Mouse (Mus musculus) heart, adult 18-20 months (tissue): ENCODE results near the gene Adamts14. TPM values are rescaled to one million over a fixed set of nuclear protein-coding genes. Genes with fewer than 3 reads are reported as not detected.

Experiments used
- DNase-seq, 2 experiments: peaks; one replicate each; pipeline ENCODE4 v3.0.0; 2021 to 2022; ENCODE audit warnings: mixed read lengths in 1 of 2
- total RNA-seq, 2 experiments: library from RNA; stranded (reverse); gene quantifications; 2 replicates each; pipeline ENCODE4 v1.2.3; 2021

The Adamts14 gene
- total RNA-seq, 2 experiments from 2014 or later: 0.79 to 1.0 TPM

DNA sequence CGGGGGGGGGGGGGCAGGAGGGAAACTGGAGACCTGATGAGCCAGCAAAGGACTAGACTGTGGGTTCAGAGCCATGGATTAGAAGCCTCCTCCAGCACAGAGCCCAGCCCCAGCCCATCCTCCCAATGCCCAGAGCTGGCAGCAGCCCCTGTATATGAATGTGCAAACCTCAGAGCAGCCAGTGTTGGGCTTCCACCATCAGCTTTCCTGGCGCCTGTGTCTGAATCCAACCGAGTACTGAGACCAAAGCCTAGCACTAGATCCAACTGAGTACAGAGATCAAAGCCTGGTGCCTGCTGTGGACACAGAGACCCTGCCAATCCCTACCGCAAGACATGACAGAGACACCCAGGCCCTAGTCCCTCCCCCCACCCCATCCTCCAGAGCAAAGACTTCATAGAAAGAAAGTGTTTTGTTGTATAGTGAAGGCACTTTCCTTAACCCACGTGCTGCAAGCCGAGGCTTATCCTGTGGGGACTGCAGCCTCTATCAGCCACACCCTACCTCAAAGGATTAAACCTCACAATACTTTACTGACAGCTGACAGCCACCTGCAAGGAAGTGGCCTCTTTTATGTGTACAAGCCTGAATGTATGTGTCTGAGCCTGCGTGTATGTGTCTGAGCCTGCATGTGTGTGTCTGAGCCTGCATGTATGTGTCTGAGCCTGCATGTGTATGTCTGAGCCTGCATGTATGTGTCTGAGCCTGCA is 40.2 kb downstream of the Adamts14 start:
- DNase-seq: no peak

DNA sequence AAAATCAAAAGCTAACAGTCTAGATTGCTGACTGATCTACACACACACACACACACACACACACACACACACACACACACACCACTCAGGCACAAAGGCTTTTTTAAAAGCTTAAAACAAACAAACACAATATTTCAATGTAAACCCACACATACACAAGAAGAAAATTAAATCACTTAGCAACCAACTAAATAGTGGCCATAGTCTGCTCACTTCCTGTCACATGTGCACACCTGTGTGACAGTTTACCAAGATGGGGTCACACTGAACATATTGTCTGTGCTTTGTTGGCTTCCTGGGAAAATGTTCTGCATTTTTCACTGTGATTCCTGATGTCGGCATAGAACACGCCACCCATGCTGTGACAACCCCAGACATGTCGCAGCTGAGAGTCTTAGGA is 41.5 kb downstream of the Adamts14 start:
- no peak for DNase-seq

DNA sequence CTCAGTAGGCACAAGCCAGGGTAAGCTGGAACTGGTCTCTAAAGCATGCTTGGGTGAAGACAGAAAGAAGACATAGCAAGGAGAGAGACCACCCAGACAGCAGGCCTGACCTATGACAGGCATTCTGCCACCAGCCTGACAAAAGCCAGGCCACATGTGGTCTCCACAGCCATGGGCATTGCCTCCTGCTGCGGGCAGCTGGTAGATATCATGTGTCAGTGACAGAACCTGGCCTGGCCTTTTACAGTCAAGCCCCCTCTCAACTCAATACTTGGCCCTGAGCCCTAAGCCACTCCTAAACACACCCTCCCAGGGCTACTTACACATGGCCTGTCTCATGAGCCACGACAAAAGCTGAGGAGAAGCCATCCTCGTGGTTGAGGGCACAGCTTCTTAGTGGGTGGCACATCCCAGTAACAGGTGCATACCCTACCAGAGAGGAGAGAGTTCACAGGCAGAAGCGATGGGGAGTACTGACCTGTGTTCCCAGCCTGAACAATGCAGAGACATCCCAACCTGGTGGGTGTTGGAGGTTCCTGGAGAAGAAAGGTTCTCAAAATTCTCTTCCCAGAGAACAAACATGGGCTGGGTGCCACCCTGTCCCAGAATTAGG is 46.3 kb downstream of the Adamts14 start:
- DNase-seq: no peak

DNA sequence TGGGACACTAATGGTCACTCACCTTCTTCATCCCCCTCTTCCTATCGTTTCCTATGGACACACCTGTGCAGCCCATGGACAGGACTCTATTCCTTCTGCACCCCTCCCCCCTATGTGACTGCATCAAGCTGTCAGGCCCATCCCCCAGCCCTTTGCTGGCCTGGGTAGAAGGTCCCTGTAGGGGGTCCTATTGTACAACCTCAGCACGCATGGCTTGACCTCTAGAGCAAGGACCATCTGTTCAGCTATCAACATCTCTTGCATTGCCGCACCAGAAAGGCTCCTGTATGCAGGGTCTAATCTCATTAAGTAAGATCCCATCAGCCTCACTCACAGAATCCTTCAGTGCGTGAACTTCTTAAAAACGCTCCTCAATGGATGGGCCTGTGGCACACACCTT is 47.5 kb downstream of the Adamts14 start:
- DNase-seq: no peak

DNA sequence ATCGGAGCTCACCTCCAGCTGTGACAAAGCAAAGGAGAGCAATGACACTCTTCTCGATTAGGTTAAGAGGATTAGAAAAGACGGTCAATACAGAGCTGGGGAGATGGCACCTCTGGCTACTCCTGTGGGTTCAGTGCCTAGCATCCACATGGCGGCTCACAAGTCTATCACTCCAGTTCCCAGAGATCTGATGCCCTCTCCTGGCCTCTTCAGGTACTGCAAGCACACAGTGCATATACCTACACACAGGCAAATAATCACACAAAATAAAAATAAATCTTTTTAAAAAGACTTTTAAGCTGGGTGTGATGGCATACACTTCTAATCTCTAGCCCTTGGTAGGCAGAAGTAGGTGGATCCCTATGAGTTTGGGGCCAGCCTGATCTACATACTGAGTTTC is 53.9 kb downstream of the Adamts14 start:
- no peak for DNase-seq

DNA sequence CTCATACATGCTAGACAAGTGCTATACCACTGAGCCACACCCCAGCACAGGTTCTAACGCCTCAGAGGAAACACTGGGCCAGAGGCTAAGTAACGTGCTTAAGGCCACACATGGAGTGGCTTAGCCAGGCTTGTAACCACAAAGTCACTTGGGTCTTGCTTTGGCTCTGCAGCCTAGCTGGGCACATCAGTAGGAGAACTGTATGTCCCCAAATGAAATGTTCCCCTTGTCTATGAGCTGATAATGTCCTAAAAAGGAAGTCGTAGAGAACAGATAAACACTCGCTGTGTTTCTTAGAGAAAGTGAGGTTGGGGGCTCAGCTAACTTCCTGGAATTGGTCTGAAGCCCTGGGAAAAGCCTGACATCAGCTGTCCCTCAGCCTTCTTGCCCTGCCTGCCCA is 57.1 kb downstream of the Adamts14 start:
- DNase-seq: peak in 1 of 2 experiments; percentile 17

DNA sequence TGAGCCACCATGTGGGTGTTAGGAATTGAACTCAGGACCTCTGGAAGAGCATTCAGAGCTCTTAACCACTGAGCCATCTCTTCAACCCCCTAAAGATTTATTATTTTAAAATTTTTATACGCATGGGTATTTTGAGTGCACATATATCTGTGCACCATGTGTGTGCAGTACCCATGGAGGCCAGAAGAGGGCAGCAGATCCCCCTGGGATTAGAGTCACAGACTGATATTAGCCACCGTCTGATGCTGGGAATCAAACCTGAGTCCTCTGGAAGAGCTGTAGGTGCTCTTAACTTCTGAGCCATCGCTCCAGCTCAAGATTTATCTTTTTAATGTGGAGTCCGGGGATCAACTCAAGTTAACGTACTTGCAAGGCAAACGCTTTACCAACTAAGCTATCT is 57.6 kb downstream of the Adamts14 start:
- no peak for DNase-seq

DNA sequence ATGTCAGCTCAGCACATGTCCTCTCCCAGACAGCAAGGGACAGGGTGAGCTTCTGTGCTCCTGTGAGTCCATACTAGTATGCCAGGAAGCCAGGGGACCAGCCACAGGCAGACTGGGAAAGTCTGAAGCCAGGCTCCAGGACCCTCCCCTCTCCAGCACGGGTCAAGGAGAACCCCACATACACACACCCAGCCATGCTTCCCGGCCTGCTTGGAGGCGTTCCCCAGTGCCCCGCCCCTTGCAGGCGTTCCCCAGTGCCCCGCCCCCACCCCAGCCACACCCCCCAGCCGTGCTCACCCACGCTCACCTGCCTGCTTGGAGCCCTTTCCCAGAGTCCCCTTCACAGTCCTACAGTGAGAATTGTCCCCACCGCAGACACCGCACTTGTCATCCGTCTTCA is 60.4 kb downstream of the Adamts14 start:
- no peak for DNase-seq

DNA sequence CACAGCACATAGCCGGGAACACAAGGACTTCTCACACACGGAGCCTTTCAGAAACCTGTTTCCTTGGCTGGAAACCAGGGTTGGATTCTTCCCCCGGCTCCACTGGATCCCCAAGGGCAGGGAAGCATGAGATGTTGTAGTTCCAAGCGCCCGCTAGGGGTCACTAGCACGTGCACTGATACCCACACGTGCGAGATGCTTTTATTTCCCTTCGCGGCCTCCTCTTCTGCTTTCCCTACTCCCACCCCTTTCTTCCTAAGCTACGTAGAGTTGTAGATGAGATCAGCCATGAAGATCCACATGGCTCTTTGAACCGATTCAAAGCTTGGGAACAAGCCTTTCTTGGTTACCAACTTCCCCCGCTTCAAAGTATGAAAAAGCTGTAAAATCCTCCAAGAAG is 61.5 kb downstream of the Adamts14 start:
- peak; percentile 40 to 65 for DNase-seq

DNA sequence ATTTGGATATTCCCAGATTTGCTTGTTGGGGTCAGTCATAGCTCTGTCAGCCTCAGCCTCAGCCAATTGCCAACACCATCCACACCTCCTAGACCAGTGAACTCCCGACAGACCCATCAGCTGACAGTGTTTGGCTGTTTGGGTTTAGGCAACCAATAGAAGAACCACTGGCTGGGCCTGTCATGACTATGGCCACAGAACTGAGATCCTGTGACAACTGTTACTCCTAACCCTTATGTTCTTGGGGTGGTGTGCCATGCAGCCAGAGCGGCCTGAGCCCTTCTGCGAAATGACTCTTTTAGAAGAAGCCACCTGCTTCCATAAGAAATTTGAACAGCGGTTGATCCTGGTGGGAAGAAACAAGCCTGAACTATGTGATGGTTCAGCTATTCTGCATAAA is 62.1 kb downstream of the Adamts14 start:
- DNase-seq: no peak

DNA sequence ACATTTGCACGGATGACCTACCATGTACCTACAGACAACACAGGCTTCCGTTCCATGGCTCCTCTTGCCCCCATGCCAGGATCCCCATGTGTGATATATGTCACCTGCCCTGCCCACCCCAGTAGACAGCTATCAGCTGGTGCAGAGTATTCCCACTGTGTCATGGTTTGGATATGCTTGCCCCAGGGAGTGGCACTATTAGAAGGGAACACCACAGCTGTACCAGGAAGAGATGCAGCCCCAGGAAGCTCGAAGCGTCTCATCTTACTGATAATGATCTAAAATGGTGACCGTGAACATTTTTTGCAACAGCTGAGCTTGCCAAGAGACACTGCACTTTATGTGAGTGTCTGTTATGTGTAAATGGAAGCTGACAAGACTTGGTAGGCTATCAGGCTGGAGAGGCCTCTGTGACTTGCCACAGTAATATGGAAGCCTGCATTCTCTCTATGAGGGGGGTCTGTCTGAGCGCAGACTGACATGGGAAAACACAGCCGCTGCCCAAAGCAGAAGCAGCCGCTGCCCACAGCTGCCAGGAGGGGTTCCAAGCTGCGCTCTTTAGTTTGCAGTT is 65.0 kb downstream of the Adamts14 start:
- no peak for DNase-seq

DNA sequence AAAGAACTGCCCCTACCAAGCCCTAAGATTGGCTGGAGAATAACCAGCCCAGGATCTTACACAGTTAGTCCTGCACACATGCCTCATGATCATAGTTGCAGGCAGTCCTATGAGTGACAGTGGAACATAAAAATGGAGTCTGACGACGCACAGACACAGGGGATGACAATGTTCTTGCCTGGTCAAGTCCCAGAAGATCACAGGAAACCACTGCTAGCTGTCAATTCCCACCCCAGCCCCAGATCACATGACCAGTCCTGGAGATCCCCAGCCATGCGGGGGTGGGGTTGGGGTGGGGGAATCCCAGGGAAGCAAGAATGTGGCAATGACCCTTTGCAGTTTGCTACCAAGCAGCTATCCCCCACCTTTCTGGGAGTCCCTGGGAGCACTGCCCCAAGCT is 69.3 kb downstream of the Adamts14 start:
- DNase-seq: no peak

DNA sequence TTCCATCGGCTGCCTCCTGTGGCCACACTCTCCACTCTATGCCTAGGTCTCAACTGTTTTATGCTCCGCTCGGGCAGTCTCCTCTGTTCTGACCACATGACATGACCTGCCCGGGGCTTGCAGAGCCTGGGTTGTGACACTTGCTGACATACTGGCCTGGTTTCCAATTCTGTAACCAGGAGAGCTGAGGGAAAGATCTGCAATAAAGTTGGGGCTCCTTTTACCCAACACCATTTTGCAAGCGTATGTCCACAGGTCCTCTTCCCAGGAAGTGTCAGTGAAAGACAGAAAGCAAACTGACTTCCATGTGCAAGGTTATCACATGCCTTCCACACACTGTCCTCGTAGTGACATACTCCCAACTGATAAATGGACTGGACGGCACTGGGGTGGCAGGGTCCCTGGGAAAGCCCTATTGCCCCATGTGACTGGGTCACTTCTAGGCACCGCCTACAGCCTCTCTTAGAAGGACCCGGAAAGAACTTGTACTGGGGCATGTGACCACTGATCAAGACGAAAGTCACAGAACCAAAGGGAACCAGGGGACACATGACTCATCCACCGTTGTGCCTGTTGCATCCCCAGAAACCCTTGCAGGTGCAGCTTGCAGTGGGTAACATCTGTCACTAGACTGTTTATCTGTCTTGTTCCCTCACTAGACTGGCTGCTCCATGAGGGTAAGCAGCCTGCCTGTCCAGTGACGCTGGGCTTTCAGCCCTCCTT is 71.5 kb downstream of the Adamts14 start:
- DNase-seq: no peak

DNA sequence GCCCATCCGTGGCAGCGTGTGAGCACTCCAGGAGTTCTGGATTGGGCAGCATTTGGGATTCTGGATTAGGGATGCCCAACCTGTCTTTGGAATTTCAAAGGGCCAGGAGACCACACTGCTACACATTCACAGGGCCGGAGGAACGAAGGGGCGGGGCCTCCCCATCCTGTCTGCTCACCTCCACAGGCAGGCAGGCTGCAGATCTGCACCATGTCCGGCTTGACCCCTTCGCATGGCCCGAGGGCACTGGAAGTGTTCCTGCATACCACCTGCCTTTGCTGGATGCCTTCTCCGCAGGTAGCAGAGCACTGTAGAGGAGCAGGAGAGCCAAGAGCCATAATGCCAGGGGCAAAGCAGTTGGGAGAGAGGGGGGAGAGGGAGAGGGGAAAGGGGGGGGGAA is 72.2 kb downstream of the Adamts14 start:
- no peak for DNase-seq

DNA sequence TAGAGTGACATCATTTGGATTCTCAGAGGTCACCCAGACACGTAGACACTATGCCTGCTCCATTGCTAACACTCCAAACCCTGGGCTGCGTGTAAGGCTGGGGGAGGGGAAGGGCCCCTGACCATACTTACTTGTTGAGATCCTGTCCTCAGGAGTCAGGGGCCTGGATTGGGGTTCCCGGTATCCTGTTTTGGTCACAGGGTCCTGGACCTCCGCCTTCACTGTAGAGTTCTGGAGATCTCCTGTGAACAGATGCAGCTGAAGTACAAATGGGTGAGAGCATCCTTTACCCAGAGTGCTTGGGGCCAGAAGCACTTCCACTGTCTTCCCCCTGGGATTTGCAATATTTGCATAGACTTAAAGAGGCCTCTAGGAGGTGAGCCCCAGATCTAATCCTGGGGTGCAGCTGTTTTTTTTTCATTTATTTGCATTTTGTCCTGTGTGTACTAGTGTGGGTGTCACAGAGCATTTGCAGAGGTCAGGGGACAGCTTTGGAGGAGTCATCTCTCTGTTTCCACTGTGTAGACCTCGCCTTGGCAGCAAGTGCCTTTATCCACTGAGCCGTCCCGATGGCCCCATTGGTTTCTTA is 72.9 kb downstream of the Adamts14 start:
- DNase-seq: no peak

DNA sequence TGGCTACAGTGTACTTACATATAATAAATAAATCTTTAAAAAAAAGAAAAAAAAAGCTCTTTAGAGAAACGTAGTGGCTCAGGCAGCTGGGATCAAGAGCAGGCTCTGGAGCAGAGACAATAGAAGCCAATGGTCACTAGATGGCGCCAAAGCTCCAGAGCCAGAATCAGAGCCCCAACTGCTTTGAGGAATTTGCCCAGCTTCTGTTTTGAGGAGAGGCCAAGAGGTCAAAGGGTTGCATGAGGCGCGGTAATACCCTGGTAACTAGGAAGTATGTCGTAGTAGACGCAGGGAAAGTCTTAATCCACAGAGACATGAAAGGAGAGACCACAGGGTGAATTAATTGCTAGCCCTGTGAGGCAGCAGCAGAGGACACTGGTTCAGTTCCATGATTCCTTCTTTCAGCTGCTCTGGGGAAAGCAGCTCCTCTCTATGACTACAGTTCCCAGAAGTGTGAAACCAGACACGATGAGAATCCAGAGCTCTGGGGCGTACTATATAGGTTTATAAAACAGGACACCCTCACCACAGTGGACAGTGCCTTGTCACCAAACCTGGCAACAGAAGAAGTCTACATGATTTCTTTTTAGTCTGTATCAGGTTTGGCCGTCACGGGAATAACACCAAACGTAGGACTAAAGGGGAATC is 73.5 kb downstream of the Adamts14 start:
- peak; percentile 78 to 87 for DNase-seq

DNA sequence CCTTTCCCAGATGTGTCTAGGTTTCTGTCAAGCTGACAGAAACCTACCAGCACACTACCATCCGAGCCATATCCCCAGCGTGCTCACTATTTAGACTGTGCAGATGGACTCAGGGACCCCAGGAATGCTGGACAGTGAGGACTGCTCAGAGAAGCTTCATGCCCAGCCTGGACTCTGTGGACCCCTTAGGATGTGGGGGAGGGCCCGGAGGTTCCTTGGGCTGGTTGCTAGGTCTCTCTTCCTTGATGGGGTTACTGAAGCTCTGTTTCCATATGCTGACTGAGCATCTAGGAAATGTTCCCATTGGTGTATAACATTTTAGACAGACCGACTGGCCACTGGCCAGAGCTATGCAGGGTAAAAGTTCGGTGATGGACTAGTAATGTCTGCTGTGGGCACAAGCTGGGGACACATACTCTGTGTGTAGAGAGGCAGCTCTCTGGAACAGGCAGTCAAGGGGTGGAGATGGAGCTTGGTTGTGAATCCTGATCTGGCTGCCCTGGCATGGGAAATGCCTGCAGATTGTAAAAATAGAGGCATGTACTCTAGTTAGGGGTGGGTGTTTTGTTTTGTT is 77.4 kb downstream of the Adamts14 start:
- DNase-seq: no peak

DNA sequence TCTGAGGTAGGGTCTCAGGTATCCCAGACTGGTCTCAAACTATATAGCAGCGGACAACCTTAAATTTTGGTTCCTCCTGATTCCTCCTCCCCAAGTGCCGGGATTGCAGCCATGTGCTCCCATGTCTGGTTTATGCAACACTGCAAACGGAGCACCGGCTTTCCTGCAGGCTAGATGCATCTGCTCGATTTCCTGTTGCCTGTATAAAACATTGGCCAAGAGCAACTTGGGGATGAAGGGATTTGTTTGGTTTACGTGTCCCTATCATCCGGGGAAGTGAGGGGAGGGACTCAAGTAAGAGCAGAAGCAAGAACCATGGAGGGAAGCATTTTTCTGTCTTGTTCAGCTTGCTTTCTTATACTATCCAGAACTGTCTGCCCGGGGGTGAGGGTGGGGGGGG is 78.0 kb downstream of the Adamts14 start:
- DNase-seq: peak in 1 of 2 experiments; percentile 27

DNA sequence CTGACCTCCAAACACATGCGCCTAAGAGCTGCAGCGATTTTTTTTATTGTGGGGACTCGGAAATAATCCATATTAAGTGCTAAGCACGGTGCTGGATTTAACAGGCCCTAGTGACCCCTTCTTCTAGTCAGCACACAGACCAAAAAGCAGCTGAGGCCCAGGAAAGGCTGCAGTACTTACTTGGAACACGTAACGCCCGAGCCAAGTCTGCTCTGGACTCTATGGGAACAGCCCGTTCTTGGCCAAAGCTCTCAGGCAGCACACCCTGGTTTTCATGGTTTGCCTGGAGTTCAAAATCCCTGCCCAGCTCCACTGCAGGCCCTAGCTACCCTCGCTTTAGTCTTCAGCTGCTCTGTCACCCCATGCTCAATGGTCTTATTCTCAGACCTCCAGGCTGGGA is 78.6 kb downstream of the Adamts14 start:
- DNase-seq: peak in 1 of 2 experiments; percentile 53

DNA sequence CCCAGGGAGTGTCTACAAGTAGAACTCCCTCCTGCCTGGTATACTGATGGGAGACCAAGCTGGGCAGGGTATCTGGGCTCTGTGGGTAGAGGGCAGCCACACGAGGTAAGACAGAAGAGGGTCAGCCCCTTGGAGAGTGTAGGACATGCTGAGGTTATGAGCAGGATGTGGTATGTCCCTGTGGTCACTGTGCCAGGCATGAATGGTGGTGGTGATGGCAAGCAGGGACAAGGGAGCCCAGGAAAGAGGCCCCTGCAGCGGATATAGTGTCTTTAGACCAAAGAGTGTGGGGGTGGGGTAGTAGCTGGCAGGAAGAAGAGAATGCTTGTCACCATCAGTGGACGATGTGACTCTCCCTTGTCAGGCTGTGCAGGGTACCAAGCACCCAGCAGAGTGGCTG is 85.2 kb downstream of the Adamts14 start:
- DNase-seq: no peak

DNA sequence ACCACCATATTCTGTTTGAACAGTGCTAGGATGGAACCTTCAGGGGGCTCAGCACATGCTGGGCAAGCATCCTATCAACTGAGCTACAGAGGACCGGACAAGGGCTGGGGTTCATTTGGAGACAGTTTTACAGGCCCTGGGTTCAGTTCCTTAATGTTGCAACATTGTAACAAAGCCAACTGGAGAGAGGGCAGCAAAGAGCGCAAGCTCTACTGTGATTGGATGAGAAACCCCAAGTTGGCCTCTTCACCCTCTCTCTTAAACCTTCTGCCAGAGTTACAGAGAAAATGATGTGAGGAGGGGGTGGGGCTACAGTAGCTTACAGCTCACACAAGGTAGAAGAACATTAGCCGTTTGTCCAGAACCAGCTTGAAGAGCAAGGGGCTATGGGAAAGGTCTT is 86.2 kb downstream of the Adamts14 start:
- no peak for DNase-seq

DNA sequence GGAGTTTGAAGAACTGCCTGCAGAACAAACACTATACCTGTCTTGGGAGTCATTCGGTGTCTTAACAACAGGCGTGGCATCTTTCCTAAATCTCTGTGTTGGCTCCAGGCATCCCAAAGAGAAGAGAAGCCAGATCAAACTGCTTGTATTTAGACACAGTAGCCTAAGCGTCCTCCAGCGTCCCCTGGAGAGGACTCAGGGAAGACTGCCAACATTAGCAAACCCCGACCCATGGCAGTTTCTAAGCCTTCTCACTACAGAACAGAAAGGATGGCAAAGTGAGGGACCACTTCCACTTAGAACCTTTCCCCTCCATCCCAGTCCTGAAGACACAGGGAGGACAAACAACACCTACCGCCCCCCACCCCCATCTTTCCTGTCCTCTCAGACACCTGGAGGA is 93.3 kb downstream of the Adamts14 start:
- no peak for DNase-seq
